Mouse (Mus musculus): ENCODE measurements around the gene Irs3. TPM values are rescaled to one million over a fixed set of nuclear protein-coding genes. Genes with fewer than 3 reads are reported as not detected.

The Irs3 gene
- polyA plus RNA-seq, 1 experiment: 0.04 TPM

Other genes with a start within 250 kb of the Irs3 start
- 0.01 TPM for gene Zan, start 168.7 kb downstream of the Irs3 start, polyA plus RNA-seq (2012; fragmentation: generic; extraction: Trizol)
- gene Pop7, start 143.2 kb downstream of the Irs3 start, polyA plus RNA-seq (2012; fragmentation: generic; extraction: Trizol): 53.0 TPM
- gene Gigyf1, start 127.2 kb downstream of the Irs3 start, polyA plus RNA-seq (2012; fragmentation: generic; extraction: Trizol): 9.6 TPM
- gene Epo, start 112.5 kb downstream of the Irs3 start, polyA plus RNA-seq (2012; fragmentation: generic; extraction: Trizol): not detected
- 632 TPM for gene Gnb2, start 112.2 kb downstream of the Irs3 start, polyA plus RNA-seq (2012; fragmentation: generic; extraction: Trizol)
- not detected for gene Actl6b, start 92.2 kb downstream of the Irs3 start, polyA plus RNA-seq (2012; fragmentation: generic; extraction: Trizol)
- 1.1 TPM for gene Tfr2, start 75.9 kb downstream of the Irs3 start, polyA plus RNA-seq (2012; fragmentation: generic; extraction: Trizol)
- 30.3 TPM for gene Mospd3, start 44.7 kb downstream of the Irs3 start, polyA plus RNA-seq (2012; fragmentation: generic; extraction: Trizol)
- gene Pcolce, start 31.9 kb downstream of the Irs3 start, polyA plus RNA-seq (2012; fragmentation: generic; extraction: Trizol): 368 TPM
- gene Fbxo24, start 16.7 kb downstream of the Irs3 start, polyA plus RNA-seq (2012; fragmentation: generic; extraction: Trizol): 0.72 TPM
- gene Lrch4, start 16.6 kb downstream of the Irs3 start, polyA plus RNA-seq (2012; fragmentation: generic; extraction: Trizol): 29.1 TPM
- 3.3 TPM for gene Gm20605, start 16.5 kb downstream of the Irs3 start, polyA plus RNA-seq (2012; fragmentation: generic; extraction: Trizol)
- gene Sap25, start 4.4 kb downstream of the Irs3 start, polyA plus RNA-seq (2012; fragmentation: generic; extraction: Trizol): 4.6 TPM
- gene Agfg2, start 39.0 kb upstream of the Irs3 start, polyA plus RNA-seq (2012; fragmentation: generic; extraction: Trizol): 8.7 TPM
- 2.7 TPM for gene Nyap1, start 95.9 kb upstream of the Irs3 start, polyA plus RNA-seq (2012; fragmentation: generic; extraction: Trizol)
- gene Tsc22d4, start 100.0 kb upstream of the Irs3 start, polyA plus RNA-seq (2012; fragmentation: generic; extraction: Trizol): 48.1 TPM
- gene Ppp1r35, start 133.1 kb upstream of the Irs3 start, polyA plus RNA-seq (2012; fragmentation: generic; extraction: Trizol): 40.4 TPM
- 34.4 TPM for gene Mepce, start 141.9 kb upstream of the Irs3 start, polyA plus RNA-seq (2012; fragmentation: generic; extraction: Trizol)
- gene Zcwpw1, start 142.1 kb upstream of the Irs3 start, polyA plus RNA-seq (2012; fragmentation: generic; extraction: Trizol): 2.2 TPM
- 0.05 TPM for gene Pilra, start 190.6 kb upstream of the Irs3 start, polyA plus RNA-seq (2012; fragmentation: generic; extraction: Trizol)
- gene Pilrb1, start 212.4 kb upstream of the Irs3 start, polyA plus RNA-seq (2012; fragmentation: generic; extraction: Trizol): not detected
- gene Pilrb2, start 226.1 kb upstream of the Irs3 start, polyA plus RNA-seq (2012; fragmentation: generic; extraction: Trizol): not detected

Data from myocyte (in vitro differentiated cells).